Mouse (Mus musculus): ENCODE measurements around the gene Slc3a1. TPM values are rescaled to one million over a fixed set of nuclear protein-coding genes. Genes with fewer than 3 reads are reported as not detected.

Gene Slc3a1
- polyA plus RNA-seq (2015; fragmentation: Nextera tagmentation; extraction: Ambion mirVana) = 0.13 and 0.17 TPM in 2 replicates

DNA sequence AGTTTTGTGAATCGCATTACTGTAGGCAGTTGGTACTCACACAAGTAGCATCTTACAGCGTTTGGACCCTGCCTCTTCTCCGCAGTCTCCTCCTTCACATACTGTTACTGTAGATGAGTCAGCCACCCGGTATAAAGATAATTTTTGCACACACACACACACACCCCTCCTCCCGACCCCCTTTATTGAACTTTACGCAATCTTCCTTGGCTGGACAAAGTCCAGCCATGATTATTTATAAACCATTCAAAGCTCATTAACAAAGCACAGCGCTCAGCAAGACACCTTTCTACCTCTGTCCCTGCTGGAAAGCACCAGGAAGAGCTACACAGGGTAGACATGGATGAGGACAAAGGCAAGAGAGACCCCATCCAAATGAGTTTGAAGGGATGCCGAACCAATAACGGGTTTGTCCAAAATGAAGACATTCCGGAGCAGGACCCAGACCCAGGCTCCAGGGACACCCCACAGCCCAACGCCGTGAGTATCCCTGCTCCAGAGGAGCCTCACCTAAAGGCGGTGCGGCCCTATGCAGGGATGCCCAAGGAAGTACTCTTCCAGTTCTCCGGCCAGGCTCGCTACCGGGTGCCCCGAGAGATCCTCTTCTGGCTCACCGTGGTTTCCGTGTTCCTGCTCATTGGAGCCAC, at the start of gene Slc3a1:
Slc3a1 (plus strand) TSS at position 284 of the 647 bp plus-strand sequence.
- no peak for DNase-seq (ENCODE audit: low spot score)

- DNase-seq (ENCODE audit: low spot score) = no peak
Observed at GRCm38 (mm10) chr17:84981721-84982120, 46.5 kb upstream of the Slc3a1 start.

DNA sequence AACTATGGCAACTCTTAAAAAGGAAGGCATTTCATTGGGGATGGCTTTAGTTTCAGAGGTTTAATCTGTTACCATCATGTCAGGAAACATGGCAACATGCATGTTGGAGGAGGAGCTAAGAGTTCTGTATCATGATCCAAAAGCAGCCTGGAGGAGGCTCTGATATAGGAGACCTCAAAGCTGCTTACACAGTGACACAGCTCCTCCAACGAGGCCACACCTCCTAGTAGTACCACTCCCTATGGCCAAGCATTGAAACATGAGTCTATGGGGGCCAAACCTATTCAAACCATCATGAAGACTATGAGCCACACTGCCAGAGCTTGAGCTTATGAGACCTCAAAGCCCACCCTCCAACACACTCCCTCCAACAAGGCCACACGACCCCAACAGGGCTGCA, 45.4 kb upstream of the Slc3a1 start:
- no peak for DNase-seq (ENCODE audit: low spot score)

- no peak for DNase-seq (ENCODE audit: low spot score)
Observed at GRCm38 (mm10) chr17:84986368-84986767, 41.8 kb upstream of the Slc3a1 start.

DNA sequence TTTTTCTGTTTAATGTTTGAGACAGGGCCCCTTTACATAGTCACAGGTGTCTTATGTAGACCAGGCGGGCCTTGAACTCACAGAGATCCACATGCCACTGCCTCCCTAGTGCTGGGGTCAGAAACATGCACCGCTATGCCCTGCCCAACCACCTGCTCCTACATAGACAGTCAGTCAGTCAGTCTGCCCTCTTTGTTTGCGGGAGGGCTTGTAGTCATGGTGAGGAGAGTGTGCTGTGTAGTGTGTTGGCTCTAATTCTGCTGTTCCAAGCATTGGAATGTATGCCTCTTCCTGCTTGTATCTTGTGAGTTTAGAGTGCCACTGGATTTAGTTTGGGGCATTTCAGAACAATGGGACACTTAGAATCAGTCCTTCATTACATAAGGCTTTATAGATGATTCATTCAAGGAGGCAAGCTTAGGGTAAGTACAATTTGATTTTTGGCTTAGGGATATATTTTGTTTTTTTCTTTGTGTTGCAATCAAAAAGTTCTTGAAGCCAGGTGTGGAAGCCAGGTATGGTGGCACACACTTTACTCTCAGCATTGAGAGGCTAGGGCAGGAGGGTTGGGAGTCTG, 40.3 kb upstream of the Slc3a1 start:
- DNase-seq (ENCODE audit: low spot score) = no peak

GRCm38 (mm10) chr17:84988514-84988913, 39.7 kb upstream of the Slc3a1 start:
- DNase-seq (ENCODE audit: low spot score) = no peak

- no peak for DNase-seq (ENCODE audit: low spot score)
Observed at GRCm38 (mm10) chr17:84995844-84996243, 32.3 kb upstream of the Slc3a1 start.

- DNase-seq (ENCODE audit: low spot score) = no peak
Observed at GRCm38 (mm10) chr17:84997639-84998038, 30.5 kb upstream of the Slc3a1 start.

- no peak for DNase-seq (ENCODE audit: low spot score)
Observed at GRCm38 (mm10) chr17:84999636-85000035, 28.5 kb upstream of the Slc3a1 start.

- DNase-seq (ENCODE audit: low spot score) = no peak
Observed at GRCm38 (mm10) chr17:85013485-85013884, 14.7 kb upstream of the Slc3a1 start.

DNA sequence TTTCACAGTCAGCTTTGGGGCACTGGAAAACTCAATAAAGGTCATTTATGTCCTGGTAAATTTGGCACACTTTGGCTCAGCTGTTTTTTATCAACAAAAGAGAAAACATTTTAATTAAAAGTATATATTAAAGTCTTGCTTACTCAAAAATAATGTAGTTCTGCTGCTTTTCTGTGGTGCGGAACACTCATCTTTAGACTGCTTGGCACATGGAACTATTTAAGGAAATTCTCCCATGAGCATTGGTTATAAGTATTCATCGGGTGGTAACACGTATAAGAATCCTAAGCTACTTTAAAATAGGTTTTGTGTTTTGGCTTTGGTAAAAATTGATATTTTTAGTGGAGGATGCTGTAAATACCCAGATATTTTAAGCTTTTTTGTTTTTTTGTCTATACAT, 13.5 kb upstream of the Slc3a1 start:
- DNase-seq (ENCODE audit: low spot score) = no peak

- DNase-seq (ENCODE audit: low spot score) = no peak
Observed at GRCm38 (mm10) chr17:85018344-85018743, 9.8 kb upstream of the Slc3a1 start.

- no peak for DNase-seq (ENCODE audit: low spot score)
Observed at GRCm38 (mm10) chr17:85018794-85019193, 9.4 kb upstream of the Slc3a1 start.

GRCm38 (mm10) chr17:85020343-85020742, 7.8 kb upstream of the Slc3a1 start:
- DNase-seq (ENCODE audit: low spot score) = no peak

DNA sequence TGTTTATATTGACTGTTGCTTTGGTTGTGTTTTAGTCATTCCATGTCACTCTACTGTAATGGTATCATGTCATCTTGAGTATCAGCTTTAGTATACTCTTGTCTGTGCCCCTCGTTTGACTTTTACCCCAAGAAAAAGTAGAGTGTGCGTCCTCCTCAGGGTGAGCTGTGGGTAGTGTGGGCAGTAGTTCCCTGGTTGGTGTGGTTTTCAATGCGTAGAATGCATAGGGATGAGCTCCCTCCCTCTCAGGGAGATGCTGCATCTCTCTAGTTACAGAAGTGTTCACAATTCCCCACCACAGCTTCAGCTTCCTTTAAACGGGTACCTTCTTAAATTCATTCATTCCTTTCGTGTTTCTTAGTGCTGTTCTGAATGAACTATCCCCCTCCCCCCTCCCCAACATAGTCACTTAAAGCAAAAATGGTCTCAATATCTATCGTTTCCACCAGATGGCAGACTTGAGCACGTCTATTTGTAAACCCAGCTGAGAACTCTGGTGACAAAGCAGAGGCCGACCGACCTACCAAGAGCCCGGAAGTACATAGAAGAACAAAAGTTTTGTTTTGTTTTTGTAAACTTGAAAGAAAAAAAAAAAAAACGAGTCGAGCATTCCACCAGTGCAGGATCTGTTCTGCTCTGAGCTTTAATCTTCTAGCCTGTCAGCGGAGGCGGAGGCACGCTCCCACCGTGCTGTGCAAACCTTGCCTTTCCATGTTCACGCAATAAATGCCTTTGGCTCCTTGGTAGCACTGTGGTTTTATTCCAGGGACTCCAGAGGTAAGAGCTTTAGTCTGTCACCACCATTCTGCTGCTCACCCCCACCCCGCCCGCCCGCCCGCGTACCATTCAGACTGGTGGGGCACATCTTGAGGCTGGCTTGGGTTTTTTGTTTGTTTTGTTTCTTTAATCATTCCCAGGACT, 4.7 kb upstream of the Slc3a1 start:
- peak; percentile 88 for DNase-seq (ENCODE audit: low spot score)

DNA sequence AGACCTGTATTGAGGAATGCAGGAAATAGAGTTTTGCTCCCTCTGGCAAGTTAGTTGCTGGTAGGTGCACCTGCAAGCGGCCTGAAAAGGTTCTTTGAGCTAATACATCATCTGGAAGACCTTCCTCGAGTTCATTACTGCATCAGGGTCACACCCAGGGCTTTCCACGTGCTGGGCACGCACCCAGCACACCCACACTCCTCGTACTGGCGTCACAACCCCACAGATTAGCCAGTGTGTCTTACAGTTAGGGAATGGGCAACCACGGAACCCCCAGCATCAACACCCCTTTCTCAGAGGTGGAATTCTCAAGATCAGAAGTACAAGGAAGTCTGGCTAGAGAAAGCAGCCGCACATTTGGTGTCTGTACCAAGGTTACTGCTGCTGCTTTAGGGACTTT, 3.9 kb upstream of the Slc3a1 start:
- DNase-seq (ENCODE audit: low spot score) = no peak

GRCm38 (mm10) chr17:85025151-85025550, 3.0 kb upstream of the Slc3a1 start:
- no peak for DNase-seq (ENCODE audit: low spot score)

DNA sequence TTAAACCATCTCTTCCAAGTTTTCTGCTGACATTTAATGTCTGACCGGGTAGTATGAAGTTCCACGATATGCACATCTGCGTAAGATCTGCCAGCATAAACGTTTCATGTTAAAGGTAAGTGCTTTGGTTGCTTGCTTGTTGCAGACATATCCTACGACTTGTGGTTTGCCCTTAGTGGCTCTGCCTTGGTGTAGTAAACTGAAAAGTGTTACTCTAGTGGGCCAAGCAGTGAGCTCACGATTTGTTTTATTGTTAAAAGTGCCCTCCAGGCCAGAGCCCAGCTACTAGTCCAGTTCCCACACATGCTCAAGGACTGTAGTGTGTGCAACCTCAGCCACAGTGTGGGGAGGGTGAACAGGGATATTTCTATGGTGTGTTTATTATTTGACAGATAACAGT, 1.7 kb upstream of the Slc3a1 start:
- no peak for DNase-seq (ENCODE audit: low spot score)

DNA sequence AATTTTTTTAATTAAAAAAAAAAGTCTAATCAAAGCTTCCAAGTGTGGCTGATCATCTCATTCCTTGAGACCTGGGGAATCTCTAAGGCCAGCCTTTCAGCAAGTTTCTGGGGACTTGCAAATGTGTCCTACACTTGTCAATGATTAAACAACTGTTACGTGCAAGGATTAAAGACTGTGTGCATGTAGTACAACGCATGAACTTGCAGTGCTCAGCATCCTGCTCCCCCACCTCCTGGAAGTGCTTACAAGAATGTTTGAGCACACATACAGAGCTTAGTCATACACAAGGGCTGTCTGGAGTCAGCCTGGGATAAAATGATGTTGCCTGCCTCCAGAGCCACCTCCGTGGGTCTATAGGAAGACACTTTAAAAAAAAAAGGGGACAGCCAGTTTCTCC, 929 bp upstream of the Slc3a1 start:
- no peak for DNase-seq (ENCODE audit: low spot score)

- DNase-seq (ENCODE audit: low spot score) = no peak
Observed at GRCm38 (mm10) chr17:85028797-85029196, 621 bp downstream of the Slc3a1 start.

GRCm38 (mm10) chr17:85030651-85031050, 2.5 kb downstream of the Slc3a1 start:
- DNase-seq (ENCODE audit: low spot score) = no peak

- no peak for DNase-seq (ENCODE audit: low spot score)
Observed at GRCm38 (mm10) chr17:85033087-85033486, 4.9 kb downstream of the Slc3a1 start.

All from thymus, postnatal 0 days (tissue).